Mouse (Mus musculus) telencephalon, adult 2 months (tissue): ENCODE measurements around the gene Tmem63a.

Experiments
- DNase-seq: peaks from one replicate; pipeline ENCODE4 v3.0.0-alpha.2; 2011; ENCODE audit warnings: low read depth, low spot score

Gene Tmem63a

GRCm38 (mm10) chr1:181009011-181009590 lies 67.0 kb downstream of the Tmem63a start:
- DNase-seq, result no peak

- no peak for DNase-seq
Measured at GRCm38 (mm10) chr1:181009754-181010153, 67.6 kb downstream of the Tmem63a start.

GRCm38 (mm10) chr1:181010171-181010932 lies 68.2 kb downstream of the Tmem63a start:
- DNase-seq, result no peak

- DNase-seq, result no peak
Measured at GRCm38 (mm10) chr1:181011601-181012000, 69.5 kb downstream of the Tmem63a start.

- no peak for DNase-seq
Measured at GRCm38 (mm10) chr1:181012416-181012815, 70.3 kb downstream of the Tmem63a start.

- no peak for DNase-seq
Measured at GRCm38 (mm10) chr1:181013446-181013845, 71.3 kb downstream of the Tmem63a start.

- DNase-seq, result no peak
Measured at GRCm38 (mm10) chr1:181014731-181015500, 72.8 kb downstream of the Tmem63a start.

GRCm38 (mm10) chr1:181015558-181015957 lies 73.4 kb downstream of the Tmem63a start:
- no peak for DNase-seq

GRCm38 (mm10) chr1:181016045-181016444 lies 73.9 kb downstream of the Tmem63a start:
- no peak for DNase-seq

- DNase-seq, result peak; percentile 75
Measured at GRCm38 (mm10) chr1:181016532-181017131, 74.5 kb downstream of the Tmem63a start.

GRCm38 (mm10) chr1:181017212-181017711 lies 75.1 kb downstream of the Tmem63a start:
- DNase-seq, result peak; percentile 50

- DNase-seq, result no peak
Measured at GRCm38 (mm10) chr1:181017890-181018420, 75.8 kb downstream of the Tmem63a start.

- no peak for DNase-seq
Measured at GRCm38 (mm10) chr1:181020756-181021487, 78.8 kb downstream of the Tmem63a start, which contains the start of gene Ephx1. Ephx1 (minus strand) TSS chr1:181020904.

GRCm38 (mm10) chr1:181021488-181021865 lies 79.3 kb downstream of the Tmem63a start:
- DNase-seq, result no peak

GRCm38 (mm10) chr1:181022265-181022664 lies 80.1 kb downstream of the Tmem63a start:
- no peak for DNase-seq
